Mouse (Mus musculus): Measurements from ENCODE around the gene Trf. TPM values are rescaled to one million over a fixed set of nuclear protein-coding genes. Genes with fewer than 3 reads are reported as not detected.
A peak's percentile ranks its signal among the peaks of the same experiment; 100 is the strongest.

The Trf gene
- total and polyA plus RNA-seq, 3 experiments: not detected

DNA sequence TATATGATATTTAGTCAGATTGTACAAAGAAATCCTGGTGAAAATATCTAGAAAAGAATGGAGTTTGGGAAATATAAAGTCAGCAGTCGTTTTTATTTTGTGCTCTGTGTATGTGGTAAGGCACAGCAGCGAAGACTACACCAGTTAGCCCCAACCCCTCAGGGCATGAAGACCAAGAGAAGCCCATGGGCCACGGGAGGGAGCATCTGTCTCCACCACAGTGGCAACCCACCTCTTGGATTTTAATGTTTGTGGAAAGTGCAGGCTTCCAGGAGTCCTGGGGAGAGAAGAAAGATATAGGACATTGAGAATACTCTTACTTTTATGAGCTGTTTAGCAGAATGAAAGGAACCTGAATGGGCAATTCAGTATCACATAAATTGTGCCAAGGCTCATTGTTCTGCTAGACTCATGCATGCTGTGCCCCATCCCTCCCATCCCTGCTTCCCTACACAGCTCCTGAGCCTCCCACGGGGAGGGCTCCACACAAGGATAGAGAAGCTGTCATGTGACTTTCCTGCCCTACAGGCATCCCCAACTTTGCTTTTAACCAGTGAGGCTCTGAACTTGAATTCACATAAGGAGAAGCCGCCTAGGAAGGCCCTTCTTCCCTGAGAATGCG lies 21.3 kb downstream of the Trf start:
- Histone ChIP-seq H3K79me2 (replicated peaks; ENCODE audit: control insufficient read depth, extremely low read depth, insufficient read depth, poor library complexity, severe bottlenecking) (no peaks in the 10 kb centered on the region), H3K27me3 (replicated peaks) (peaks cover 31% of the 10 kb centered on the region), H3K36me3 (replicated peaks in 1 of 2; ENCODE audit: control insufficient read depth in 1 of 2, insufficient read depth in 1 of 2, low read length in 1 of 2) (no peaks in the 10 kb centered on the region), H3K4me1 (ENCODE audit: control insufficient read depth in 1 of 2, insufficient read depth in 2 of 2) (peaks cover 6 to 17% of the 10 kb centered on the region in 2 experiments; a peak in 3 of 4 replicates), H3K9ac (ENCODE audit: insufficient read depth, low read depth) (no peak overlapping the region), H3K4me2 (ENCODE audit: insufficient read depth, low read depth, poor library complexity, severe bottlenecking) (no peak overlapping the region), H3K9me3 (replicated peaks; ENCODE audit: low read length) (peaks cover 4% of the 10 kb centered on the region), H3K4me3 (replicated peaks in 1 of 3; ENCODE audit: low read depth in 2 of 3, low read length in 2 of 3, poor library complexity in 1 of 3) (no peak overlapping the region), H3K27ac (ENCODE audit: insufficient read depth, low read depth) (no peak overlapping the region)
- in situ Hi-C loops (cut with MboI; ENCODE audit: low pct_ligation_motif_present, low pct_unique_long_range_greater_than_20kb, low sequenced_read_pairs): no loop called here
- no peak for TF ChIP-seq CTCF (conservative IDR thresholded peaks at IDR 0.05 in 1 of 2, IDR thresholded peaks at IDR 0.05 in 1 of 2; ENCODE audit: low read depth in 2 of 2, low read length in 2 of 2)
- 0 out of 2 replicates have a peak, but pooled peaks have one; percentile 34 for TF ChIP-seq TBP (conservative IDR thresholded peaks at IDR 0.05; ENCODE audit: low read depth, low read length)
- no peak for DNase-seq (ENCODE audit: extremely low read depth)
- dilution Hi-C loops (cut with MboI; ENCODE audit: extremely low pct_ligation_motif_present, extremely low pct_unique_long_range_greater_than_20kb, low sequenced_read_pairs): no loop called here

DNA sequence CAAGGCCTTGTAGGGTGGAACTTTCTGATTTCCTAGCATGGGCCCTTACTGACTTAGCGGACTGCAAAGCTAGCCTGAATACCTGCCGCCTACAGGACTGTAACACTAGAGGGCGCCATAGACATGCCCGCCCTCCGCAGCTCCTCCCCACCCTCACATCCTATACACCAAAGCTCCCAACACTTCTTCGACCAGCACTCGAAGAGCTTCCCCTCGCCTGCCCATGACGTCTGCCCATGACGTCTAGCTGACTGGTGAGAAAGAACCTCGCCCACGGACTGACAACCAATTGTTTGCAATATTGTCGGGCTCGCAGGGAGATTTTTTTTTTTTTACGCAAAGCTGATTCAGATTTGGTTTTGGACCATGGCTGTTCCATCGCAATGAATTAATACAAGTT lies 22.4 kb downstream of the Trf start:
- Histone ChIP-seq H3K4me3 (replicated peaks in 1 of 3; ENCODE audit: low read depth in 2 of 3, low read length in 2 of 3, poor library complexity in 1 of 3) (no peak overlapping the region), H3K27ac (ENCODE audit: insufficient read depth, low read depth) (no peak overlapping the region), H3K27me3 (replicated peaks) (peaks cover 27% of the 10 kb centered on the region), H3K79me2 (replicated peaks; ENCODE audit: control insufficient read depth, extremely low read depth, insufficient read depth, poor library complexity, severe bottlenecking) (no peaks in the 10 kb centered on the region), H3K9me3 (replicated peaks; ENCODE audit: low read length) (peaks cover 4% of the 10 kb centered on the region), H3K9ac (ENCODE audit: insufficient read depth, low read depth) (no peak overlapping the region), H3K36me3 (replicated peaks in 1 of 2; ENCODE audit: control insufficient read depth in 1 of 2, insufficient read depth in 1 of 2, low read length in 1 of 2) (no peaks in the 10 kb centered on the region), H3K4me1 (ENCODE audit: control insufficient read depth in 1 of 2, insufficient read depth in 2 of 2) (peaks cover 3 to 7% of the 10 kb centered on the region in 2 experiments; a peak in 2 of 4 replicates), H3K4me2 (ENCODE audit: insufficient read depth, low read depth, poor library complexity, severe bottlenecking) (peak overlapping the region; percentile 33; the same call in 1 of the 2 replicates)
- TF ChIP-seq GABPA (IDR thresholded peaks at IDR 0.05; ENCODE audit: insufficient replicate concordance, low read depth, low read length): no peak
- TF ChIP-seq MAX (IDR thresholded peaks at IDR 0.05; ENCODE audit: low read length): no peak
- peak; percentile 83 for TF ChIP-seq SMC3 (IDR thresholded peaks at IDR 0.05; ENCODE audit: low read depth, low read length)
- no peak for TF ChIP-seq SIN3A (IDR thresholded peaks at IDR 0.05; ENCODE audit: low read length)
- TF ChIP-seq JUN (IDR thresholded peaks at IDR 0.05; ENCODE audit: insufficient read depth, low read depth, low read length): no peak
- TF ChIP-seq ZMIZ1 (IDR thresholded peaks at IDR 0.05; ENCODE audit: low read depth, low read length): no peak
- no peak for TF ChIP-seq ETS1 (conservative IDR thresholded peaks at IDR 0.05; ENCODE audit: low read depth, low read length)
- TF ChIP-seq JUND (conservative IDR thresholded peaks at IDR 0.05; ENCODE audit: low read depth, low read length): no peak
- 0 out of 2 replicates have a peak, but pooled peaks have one; percentile 64 for TF ChIP-seq MAZ (IDR thresholded peaks at IDR 0.05; ENCODE audit: low read depth, low read length)
- peak; percentile 72 for TF ChIP-seq ZNF384 (IDR thresholded peaks at IDR 0.05; ENCODE audit: low read depth, low read length)
- TF ChIP-seq MAFK (IDR thresholded peaks at IDR 0.05; ENCODE audit: insufficient replicate concordance, low read length): no peak
- TF ChIP-seq UBTF (IDR thresholded peaks at IDR 0.05; ENCODE audit: low read depth, low read length): no peak
- no peak for TF ChIP-seq MXI1 (IDR thresholded peaks at IDR 0.05; ENCODE audit: low read depth, low read length)
- no peak for TF ChIP-seq NRF1 (IDR thresholded peaks at IDR 0.05; ENCODE audit: low read depth, low read length)
- TF ChIP-seq RAD21 (IDR thresholded peaks at IDR 0.05; ENCODE audit: low read depth, low read length): peak; percentile 77
- no peak for TF ChIP-seq EP300 (IDR thresholded peaks at IDR 0.05; ENCODE audit: low read length)
- no peak for TF ChIP-seq CHD2 (IDR thresholded peaks at IDR 0.05; ENCODE audit: low read length)
- TF ChIP-seq ZC3H11A (IDR thresholded peaks at IDR 0.05; ENCODE audit: low read depth, low read length): peak; percentile 25; the same call in 1 of the 2 replicates
- no peak for TF ChIP-seq MEF2A (IDR thresholded peaks at IDR 0.05; ENCODE audit: borderline replicate concordance, low read depth, low read length)
- no peak for TF ChIP-seq POLR2A (IDR thresholded peaks at IDR 0.05; ENCODE audit: low read depth, low read length)
- TF ChIP-seq HCFC1 (IDR thresholded peaks at IDR 0.05; ENCODE audit: low read depth, low read length): no peak
- TF ChIP-seq E2F4 (IDR thresholded peaks at IDR 0.05; ENCODE audit: insufficient replicate concordance, low read depth, low read length): no peak
- no peak for TF ChIP-seq BHLHE40 (IDR thresholded peaks at IDR 0.05; ENCODE audit: low read depth, low read length)
- TF ChIP-seq CTCF (conservative IDR thresholded peaks at IDR 0.05 in 1 of 2, IDR thresholded peaks at IDR 0.05 in 1 of 2; ENCODE audit: low read depth in 2 of 2, low read length in 2 of 2): peak; percentile 71 to 84
- TF ChIP-seq KAT2A (IDR thresholded peaks at IDR 0.05; ENCODE audit: insufficient replicate concordance, low read length): no peak
- TF ChIP-seq ELF1 (IDR thresholded peaks at IDR 0.05; ENCODE audit: low read depth, low read length): no peak
- no peak for TF ChIP-seq TCF12 (IDR thresholded peaks at IDR 0.05; ENCODE audit: low read depth, low read length)
- TF ChIP-seq PAX5 (IDR thresholded peaks at IDR 0.05; ENCODE audit: low read length): no peak
- TF ChIP-seq USF1 (IDR thresholded peaks at IDR 0.05; ENCODE audit: low read depth, low read length): no peak
- TF ChIP-seq ZKSCAN1 (IDR thresholded peaks at IDR 0.05; ENCODE audit: borderline replicate concordance, low read depth, low read length): no peak
- 0 out of 2 replicates have a peak, but pooled peaks have one; percentile 43 for TF ChIP-seq IRF4 (IDR thresholded peaks at IDR 0.05; ENCODE audit: low read depth, low read length)
- in situ Hi-C loops (cut with MboI; ENCODE audit: low pct_ligation_motif_present, low pct_unique_long_range_greater_than_20kb, low sequenced_read_pairs) (no loop called here), dilution Hi-C loops (cut with MboI; ENCODE audit: extremely low pct_ligation_motif_present, extremely low pct_unique_long_range_greater_than_20kb, low sequenced_read_pairs) (no loop called here)
- DNase-seq (ENCODE audit: extremely low read depth): peak; percentile 80

Data from CH12.LX (cell line).